Mouse (Mus musculus) thymus, adult 2 months (tissue): ENCODE data around the gene Acp2. TPM values are rescaled to one million over a fixed set of nuclear protein-coding genes. Genes with fewer than 3 reads are reported as not detected.

Experiments
- DNase-seq: peaks from one replicate; pipeline ENCODE4 v3.0.0; 2021
- H3K27ac ChIP-seq: fragments of 200-500 bp; 2 replicates; pipeline ENCODE4 v1.5.1; 2012; ENCODE audit warnings: low read length, control low read depth; ENCODE audit not compliant: control insufficient read depth, insufficient read depth
- H3K27me3 ChIP-seq: fragments of 200-500 bp; 2 replicates; pipeline ENCODE4 v1.6.1; 2012; ENCODE audit warnings: mild to moderate bottlenecking, low read length, moderate library complexity, mixed read lengths; ENCODE audit not compliant: control insufficient read depth, insufficient read depth
- H3K36me3 ChIP-seq: fragments of 200-500 bp; 2 replicates; pipeline ENCODE4 v1.6.1; 2012; ENCODE audit warnings: mild to moderate bottlenecking, low read length, moderate library complexity; ENCODE audit not compliant: control insufficient read depth, insufficient read depth
- H3K4me1 ChIP-seq: fragments of 200-500 bp; replicated peaks from 2 replicates; pipeline ENCODE4 v1.6.1; 2012; ENCODE audit warnings: low read length; ENCODE audit not compliant: control insufficient read depth, insufficient read depth
- H3K4me3 ChIP-seq: fragments of 200-500 bp; 2 replicates; pipeline ENCODE4 v1.5.1; 2012; ENCODE audit warnings: mild to moderate bottlenecking, low read length, control low read depth, moderate library complexity; ENCODE audit not compliant: control insufficient read depth, insufficient read depth
- CTCF ChIP-seq: fragments of 200-500 bp; IDR thresholded peaks from 2 replicates; pipeline ENCODE4 v1.5.1; 2012; ENCODE audit warnings: mild to moderate bottlenecking, control low read depth, low read length, moderate library complexity, borderline replicate concordance; ENCODE audit not compliant: control insufficient read depth, poor library complexity, insufficient read depth; ENCODE audit errors: extremely low read depth
- POLR2A ChIP-seq: fragments of 200-500 bp; IDR thresholded peaks from 2 replicates; pipeline ENCODE4 v1.6.1; 2012; ENCODE audit warnings: mild to moderate bottlenecking, low read length, control low read depth, moderate library complexity; ENCODE audit not compliant: control insufficient read depth, poor library complexity, insufficient read depth; ENCODE audit errors: extremely low read depth
- WGBS: fragments of 180-500 bp; shearing (Covaris S2); methylation state at CpG from one replicate; pipeline ENCODE4 v1.1.7; 2018; 5-methylcytosine and 5-hydroxymethylcytosine counted together
- polyA plus RNA-seq: library from polyadenylated mRNA; depleted of rRNA; stranded (reverse); fragments of >200 nt; gene quantifications from 2 replicates; pipeline ENCODE4 v1.2.3, GENCODE M21; 2012

Acp2 gene
- polyA plus RNA-seq, 1 experiment, result 31.1 TPM

DNA sequence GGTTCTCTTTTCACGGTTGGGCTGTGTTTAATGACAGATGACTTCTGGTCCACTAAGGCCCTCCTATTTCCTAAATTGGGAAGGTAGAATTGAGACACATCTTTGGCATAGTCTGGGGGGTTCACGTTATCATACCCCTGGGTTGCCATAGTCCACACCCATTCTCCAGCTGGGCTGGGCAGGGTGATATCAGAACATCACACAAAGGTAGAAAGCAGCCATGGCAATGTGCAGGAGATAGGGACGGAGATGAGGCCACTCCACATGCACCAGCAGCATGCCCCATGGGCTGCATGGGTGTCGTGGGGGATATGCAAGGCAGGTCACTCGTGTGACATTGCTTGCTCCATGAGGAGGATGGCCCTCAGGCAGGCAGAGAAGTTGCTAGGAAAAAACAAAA is 39.2 kb upstream of the Acp2 start:
- H3K27me3 ChIP-seq, result no peaks in the 10 kb centered on the region
- no peak for DNase-seq
- TF ChIP-seq POLR2A (no peak), CTCF (no peak)
- no peaks in the 10 kb centered on the region for H3K4me1 ChIP-seq
- H3K27ac ChIP-seq, result no peak overlapping the region
- 93% methylated on average over 5 of the region's 5 CpGs for WGBS
- peaks cover 95% of the 10 kb centered on the region for H3K36me3 ChIP-seq
- no peak overlapping the region for H3K4me3 ChIP-seq

- Histone ChIP-seq H3K27ac (no peak overlapping the region), H3K27me3 (no peaks in the 10 kb centered on the region), H3K4me1 (no peaks in the 10 kb centered on the region), H3K4me3 (no peak overlapping the region), H3K36me3 (peaks cover 95% of the 10 kb centered on the region)
- WGBS, result 98% methylated on average over 6 of the region's 6 CpGs
- no peak for DNase-seq
- TF ChIP-seq POLR2A (no peak), CTCF (no peak)
These were observed 37.7 kb upstream of the Acp2 start for GRCm38 (mm10) chr2:91164991-91165390.

DNA sequence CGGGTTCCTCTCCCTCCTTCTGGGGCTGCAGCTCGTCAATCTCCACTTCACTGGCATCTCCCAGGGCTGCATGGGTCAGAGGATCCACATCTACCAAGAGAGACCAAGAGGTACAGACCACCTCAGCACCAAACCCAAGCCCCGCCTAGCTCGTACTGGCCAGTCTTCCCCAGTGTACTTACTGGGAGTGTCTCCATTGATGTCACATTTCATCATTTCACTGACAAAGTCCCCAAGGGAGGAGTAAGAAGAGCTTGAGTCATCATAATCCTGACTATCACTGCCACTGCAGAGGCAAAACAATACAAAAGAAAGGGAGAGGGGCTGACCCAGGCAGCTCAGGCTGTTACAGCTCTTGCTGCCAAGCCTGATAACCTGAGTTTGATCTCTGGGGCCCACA is 35.1 kb upstream of the Acp2 start:
- WGBS, result 96% methylated on average over 4 of the region's 4 CpGs
- H3K36me3 ChIP-seq, result peaks cover 93% of the 10 kb centered on the region
- H3K27me3 ChIP-seq, result no peaks in the 10 kb centered on the region
- no peak for DNase-seq
- no peak for TF ChIP-seq POLR2A
- TF ChIP-seq CTCF, result no peak
- no peaks in the 10 kb centered on the region for H3K4me1 ChIP-seq
- H3K4me3 ChIP-seq, result no peak overlapping the region
- no peak overlapping the region for H3K27ac ChIP-seq

- Histone ChIP-seq H3K27me3 (no peaks in the 10 kb centered on the region), H3K27ac (no peak overlapping the region), H3K4me3 (no peak overlapping the region), H3K36me3 (peaks cover 94% of the 10 kb centered on the region), H3K4me1 (no peaks in the 10 kb centered on the region)
- WGBS, result 97% methylated on average over 25 of the region's 25 CpGs
- no peak for DNase-seq
- TF ChIP-seq CTCF (no peak), POLR2A (no peak)
These were observed 32.9 kb upstream of the Acp2 start for GRCm38 (mm10) chr2:91169587-91170322.

DNA sequence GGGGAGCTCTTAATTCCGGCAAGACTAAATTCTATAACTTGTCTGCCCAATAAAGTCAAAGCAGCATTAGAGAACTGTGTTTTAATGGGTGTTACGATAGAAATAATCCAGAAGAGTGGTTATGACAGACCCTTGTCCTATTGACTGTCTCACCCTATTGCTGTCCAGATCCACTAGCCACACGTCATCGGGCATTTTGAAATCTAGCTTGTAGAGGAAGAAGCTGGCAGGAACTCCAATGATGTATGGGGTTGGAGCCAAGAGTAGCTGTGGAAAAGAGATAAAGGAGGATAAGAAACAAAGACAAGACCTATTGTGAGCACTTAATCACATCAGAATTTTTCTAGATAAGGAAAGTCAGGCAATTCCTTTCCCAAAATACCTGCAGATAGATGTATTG is 27.2 kb upstream of the Acp2 start:
- Histone ChIP-seq H3K27me3 (no peaks in the 10 kb centered on the region), H3K4me1 (no peaks in the 10 kb centered on the region), H3K4me3 (no peak overlapping the region), H3K36me3 (peaks cover 69% of the 10 kb centered on the region), H3K27ac (no peak overlapping the region)
- DNase-seq, result no peak
- 96% methylated on average over 4 of the region's 4 CpGs for WGBS
- TF ChIP-seq POLR2A (no peak), CTCF (no peak)

- H3K4me3 ChIP-seq, result no peak overlapping the region
- DNase-seq, result no peak
- H3K27ac ChIP-seq, result no peak overlapping the region
- 96% methylated on average over 6 of the region's 6 CpGs for WGBS
- TF ChIP-seq CTCF, result no peak
- no peak for TF ChIP-seq POLR2A
- peaks cover 64% of the 10 kb centered on the region for H3K36me3 ChIP-seq
- H3K27me3 ChIP-seq, result no peaks in the 10 kb centered on the region
- H3K4me1 ChIP-seq, result no peaks in the 10 kb centered on the region
These were observed 26.5 kb upstream of the Acp2 start for GRCm38 (mm10) chr2:91176234-91176633.
